In the genomic region with DNA sequence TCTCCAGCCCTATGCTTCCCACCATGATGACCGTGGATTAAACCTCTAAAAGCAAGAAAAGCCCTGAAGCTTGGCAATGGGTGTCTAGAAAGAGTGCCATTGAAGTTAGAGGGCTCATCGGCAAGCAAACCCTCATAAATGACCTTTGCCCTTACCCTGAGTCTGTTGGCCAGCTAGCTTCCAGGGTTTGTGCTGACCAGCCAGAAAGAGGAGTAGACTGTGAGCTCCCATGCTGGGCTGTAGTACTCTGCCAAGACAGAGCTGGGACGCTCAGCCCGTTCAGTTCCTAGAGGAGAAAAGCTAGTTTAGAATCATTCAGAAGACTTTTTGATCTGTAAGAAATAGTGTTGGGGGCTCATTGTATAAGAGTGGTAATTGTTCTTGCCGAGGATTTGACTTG, we compare ENCODE assay signal across 19 mouse cellular contexts.
"Had no signal": no experiment of that assay in that cellular context is flagged by ENCODE, and none has a peak within 500 bp of the region (broad histone marks: within the 10 kb centered on the region; RNA-seq: fewer than 3 reads in every experiment).

No protein-coding gene starts in this region.

- ATAC-seq: hindbrain, postnatal 0 days; inflammation-experienced regulatory T-cells, adult 6 months; intestine, embryonic 16.5 days; liver, embryonic 12.5 days; midbrain, embryonic 16.5 days had no signal

- H3K9me3 ChIP-seq: liver, embryonic 12.5 days; liver, embryonic 15.5 days; lung, embryonic 15.5 days; midbrain, embryonic 12.5 days; neural tube, embryonic 13.5 days had no signal

- H3K36me3 ChIP-seq: liver, embryonic 12.5 days; liver, embryonic 15.5 days; lung, embryonic 15.5 days; midbrain, embryonic 12.5 days; neural tube, embryonic 13.5 days had no signal

- H3K4me3 ChIP-seq: left cerebral cortex, adult 2 months; liver, embryonic 12.5 days; liver, embryonic 15.5 days; lung, embryonic 15.5 days; midbrain, embryonic 12.5 days; myocyte; neural tube, embryonic 13.5 days had no signal

- H3K9ac ChIP-seq: liver, embryonic 12.5 days; liver, embryonic 15.5 days; lung, embryonic 15.5 days; midbrain, embryonic 12.5 days; neural tube, embryonic 13.5 days had no signal

- DNase-seq: layer of hippocampus, postnatal 36 days; lung, adult 18-20 months; lung, postnatal 14 days; lung, postnatal 4 days; retina, postnatal 1 day; right cerebral cortex, postnatal 25 days; thymus, adult 18-20 months; thymus, postnatal 4 days had no signal

- H3K27me3 ChIP-seq: liver, embryonic 12.5 days; liver, embryonic 15.5 days; lung, embryonic 15.5 days; midbrain, embryonic 12.5 days; neural tube, embryonic 13.5 days had no signal

- H3K4me1 ChIP-seq: liver, embryonic 12.5 days; liver, embryonic 15.5 days; midbrain, embryonic 12.5 days; neural tube, embryonic 13.5 days had no signal

- H3K27ac ChIP-seq: hindbrain, postnatal 0 days; left cerebral cortex, adult 2 months; liver, embryonic 12.5 days; liver, embryonic 15.5 days; lung, embryonic 15.5 days; midbrain, embryonic 12.5 days; neural tube, embryonic 13.5 days had no signal

- H3K4me2 ChIP-seq: liver, embryonic 12.5 days; liver, embryonic 15.5 days; lung, embryonic 15.5 days; midbrain, embryonic 12.5 days; neural tube, embryonic 13.5 days had no signal
